Mouse (Mus musculus): ENCODE results near the gene Gpatch2.

The Gpatch2 gene

GRCm38 (mm10) chr1:187374418-187374817 is 159.1 kb downstream of the Gpatch2 start:
- DNase-seq: no peak

DNA sequence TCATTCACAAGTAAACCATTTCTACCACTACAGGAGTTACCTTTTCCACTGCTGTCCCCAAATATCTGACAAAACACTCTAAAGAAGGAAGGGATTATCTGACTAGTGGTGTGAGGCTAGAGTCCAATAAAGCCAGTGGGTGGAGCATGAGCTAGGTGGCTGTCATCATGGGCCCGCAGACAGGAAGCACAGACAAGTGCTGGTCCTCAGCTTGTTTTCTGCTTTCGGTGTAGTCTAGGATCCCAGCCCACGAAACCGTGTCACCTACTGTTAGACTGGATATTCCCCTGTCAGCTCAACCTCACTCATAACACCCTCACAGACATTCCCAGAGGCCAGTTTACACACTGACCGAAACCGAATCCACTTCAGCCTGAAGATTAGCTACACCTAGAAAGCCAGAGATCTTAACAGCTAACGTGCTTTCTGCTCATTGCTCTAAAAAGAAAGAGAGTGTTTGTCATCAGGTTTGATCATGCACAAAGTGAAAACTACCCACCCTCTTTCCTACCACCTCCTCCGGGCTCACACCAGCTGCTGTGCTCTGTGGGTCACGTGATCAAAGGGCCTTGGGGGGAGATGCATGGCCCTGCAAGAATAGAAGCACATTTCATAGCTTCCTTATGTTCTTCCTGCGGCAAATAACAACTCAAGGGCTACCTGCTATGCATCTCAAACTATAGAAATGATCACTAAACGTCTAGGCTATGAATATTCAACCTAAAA is 161.8 kb downstream of the Gpatch2 start:
- DNase-seq: no peak

DNA sequence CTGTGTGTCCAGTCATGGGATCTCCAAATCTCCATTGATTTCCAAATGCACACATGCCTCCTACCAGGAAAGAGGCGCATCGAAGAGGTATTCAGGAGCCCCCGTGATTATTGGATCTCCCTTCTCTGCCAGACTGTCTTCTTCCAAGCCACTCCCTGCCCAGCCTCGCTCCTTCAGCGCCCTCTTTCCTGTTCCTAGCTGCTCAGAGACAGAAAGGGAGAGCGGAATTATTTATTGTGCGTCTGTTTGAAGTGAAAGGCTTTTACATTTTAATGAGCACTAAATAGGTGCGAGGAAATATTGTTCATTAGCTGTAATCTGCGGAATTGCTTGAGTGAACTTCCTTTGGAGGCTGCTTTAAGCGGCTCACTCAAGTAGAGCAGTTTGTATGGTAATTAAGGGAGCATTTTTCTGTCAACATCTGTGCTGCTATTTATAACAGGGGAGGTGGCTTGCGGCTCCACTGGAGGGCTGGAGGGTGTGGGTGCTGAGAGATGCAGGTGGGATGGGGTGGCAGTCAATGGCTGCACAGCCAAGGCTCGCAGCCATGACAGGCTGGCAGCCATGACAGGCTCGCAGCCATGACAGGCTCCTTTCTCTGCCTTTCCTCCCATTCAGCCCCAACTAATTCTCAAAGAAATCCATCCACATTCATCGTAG is 162.7 kb downstream of the Gpatch2 start:
- no peak for DNase-seq

DNA sequence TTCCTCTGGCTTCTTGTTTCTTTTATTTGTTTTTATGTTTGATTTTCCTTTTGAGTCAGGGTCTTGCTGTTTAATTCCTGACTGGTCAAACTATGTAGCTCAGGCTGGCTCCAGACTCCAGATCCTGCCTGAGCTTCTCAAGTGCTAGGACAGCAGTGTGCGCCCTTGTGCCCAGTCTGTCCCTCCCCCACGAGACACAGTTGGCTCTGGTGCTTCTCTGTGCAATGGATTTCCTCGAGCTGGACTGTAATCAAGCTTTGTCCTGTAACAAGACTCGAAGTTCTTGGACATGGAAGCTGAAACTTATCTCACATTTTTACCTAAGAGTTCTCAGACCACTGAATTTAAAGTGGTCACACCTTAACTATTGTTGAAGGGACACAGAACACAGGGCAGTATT is 174.2 kb downstream of the Gpatch2 start:
- no peak for DNase-seq

DNA sequence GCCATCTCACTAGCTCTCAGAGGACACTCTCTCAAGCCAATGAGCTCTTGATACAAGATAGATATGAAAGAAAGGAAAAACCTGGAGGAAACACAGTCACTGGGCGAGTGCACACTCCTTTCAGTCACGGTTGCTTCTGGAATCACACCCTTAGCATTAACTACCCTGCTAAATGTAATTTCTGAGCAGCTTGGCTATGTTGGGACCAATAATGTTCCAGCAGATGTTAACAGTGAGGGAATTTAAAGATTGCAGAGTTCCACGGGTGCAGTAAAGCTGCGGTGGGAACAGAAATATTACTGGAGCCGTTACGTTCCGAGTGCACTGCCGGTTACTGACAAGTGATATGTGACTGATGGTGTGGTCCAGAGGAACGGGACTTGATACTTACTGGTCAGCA is 185.5 kb downstream of the Gpatch2 start:
- DNase-seq: no peak

All from cerebellum, postnatal 36 days (tissue).